Mouse (Mus musculus) hematopoietic stem cell, adult 5-6 weeks (primary cell): Measurements from ENCODE around the gene L3mbtl3. TPM values are rescaled to one million over a fixed set of nuclear protein-coding genes. Genes with fewer than 3 reads are reported as not detected.

ENCODE experiments used
- ATAC-seq, 2 experiments: fragments of 125-278 bp in 1 of 2; replicated peaks in 1 of 2; 2 replicates each; pipeline ENCODE4 v1.8.0; 2016 to 2017; ENCODE audit warnings: inconsistent platforms in 2 of 2, mild to moderate bottlenecking in 2 of 2, moderate number of reproducible peaks in 2 of 2, low read depth in 1 of 2, moderate TSS enrichment in 1 of 2; ENCODE audit not compliant: low FRiP score in 2 of 2, poor library complexity in 2 of 2, severe bottlenecking in 2 of 2, insufficient read depth in 1 of 2, low TSS enrichment in 1 of 2
- total RNA-seq: library from RNA; stranded (forward); fragments of 172-1452, 232-1000 nt; gene quantifications from 2 replicates; pipeline ENCODE4 v1.2.3, GENCODE M21; 2017

L3mbtl3 gene
- total RNA-seq, 1 experiment from 2014 or later = 28.3 TPM

- ATAC-seq = no peak
Observed at GRCm38 (mm10) chr10:26287136-26287535, 88.6 kb downstream of the L3mbtl3 start.

- no peak for ATAC-seq
Observed at GRCm38 (mm10) chr10:26280009-26280408, 95.8 kb downstream of the L3mbtl3 start.

- ATAC-seq = no peak
Observed at GRCm38 (mm10) chr10:26275414-26275813, 100.4 kb downstream of the L3mbtl3 start.

GRCm38 (mm10) chr10:26263744-26264459 lies 111.9 kb downstream of the L3mbtl3 start:
- ATAC-seq = no peak

GRCm38 (mm10) chr10:26259908-26260307 lies 115.9 kb downstream of the L3mbtl3 start:
- no peak for ATAC-seq

- no peak for ATAC-seq
Observed at GRCm38 (mm10) chr10:26249426-26250165, 126.2 kb downstream of the L3mbtl3 start.

GRCm38 (mm10) chr10:26244466-26244865 lies 131.3 kb downstream of the L3mbtl3 start:
- no peak for ATAC-seq

GRCm38 (mm10) chr10:26243203-26243602 lies 132.6 kb downstream of the L3mbtl3 start:
- no peak for ATAC-seq

GRCm38 (mm10) chr10:26239090-26239489 lies 136.7 kb downstream of the L3mbtl3 start:
- no peak for ATAC-seq

- ATAC-seq = no peak
Observed at GRCm38 (mm10) chr10:26238559-26238958, 137.2 kb downstream of the L3mbtl3 start.

GRCm38 (mm10) chr10:26232071-26232653 lies 143.6 kb downstream of the L3mbtl3 start:
- ATAC-seq = no peak

- ATAC-seq = no peak
Observed at GRCm38 (mm10) chr10:26229488-26229887, 146.3 kb downstream of the L3mbtl3 start, which contains the start of gene Samd3. Samd3 (plus strand) TSS chr10:26229707.

GRCm38 (mm10) chr10:26228187-26228586 lies 147.6 kb downstream of the L3mbtl3 start:
- no peak for ATAC-seq

- ATAC-seq = no peak
Observed at GRCm38 (mm10) chr10:26226734-26227133, 149.0 kb downstream of the L3mbtl3 start.

- no peak for ATAC-seq
Observed at GRCm38 (mm10) chr10:26226241-26226640, 149.5 kb downstream of the L3mbtl3 start.
